Mouse (Mus musculus): ENCODE measurements around the gene Ppara. TPM values are rescaled to one million over a fixed set of nuclear protein-coding genes. Genes with fewer than 3 reads are reported as not detected.
A peak's percentile ranks its signal among the peaks of the same experiment; 100 is the strongest.

The Ppara gene
- polyA plus RNA-seq, 1 experiment from 2014 or later: 5.1 TPM

DNA sequence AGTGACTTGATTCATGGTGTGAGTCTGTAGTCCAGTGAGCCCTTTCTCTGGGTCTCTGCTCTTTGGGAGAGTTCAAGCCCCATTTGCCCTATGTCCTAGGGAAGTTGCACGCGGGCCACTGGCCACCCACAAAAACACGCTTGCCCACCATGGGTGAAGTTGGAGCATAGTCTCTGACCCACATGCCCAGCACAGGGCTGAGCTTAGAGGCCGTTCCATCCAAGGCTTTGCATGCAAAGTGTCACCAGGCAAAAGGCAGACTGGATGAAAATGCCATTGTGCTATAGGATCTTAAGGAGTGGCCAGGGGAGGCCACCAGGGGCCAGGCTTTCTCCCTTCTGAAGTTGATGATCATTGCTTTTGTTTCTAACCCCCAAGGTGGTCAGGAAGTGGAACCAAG lies 30.9 kb upstream of the Ppara start:
- Histone ChIP-seq H3K36me3 (ENCODE audit: insufficient read depth, low read length) (peaks cover 73% of the 10 kb centered on the region), H3K4me2 (replicated peaks; ENCODE audit: low read depth, low read length) (no peak overlapping the region), H3K9ac (replicated peaks; ENCODE audit: low read length) (no peak overlapping the region), H3K9me3 (ENCODE audit: low read length) (no peaks in the 10 kb centered on the region), H3K4me3 (ENCODE audit: low read length) (no peak overlapping the region), H3K27ac (ENCODE audit: low read length) (no peak overlapping the region), H3K4me1 (ENCODE audit: insufficient read depth, low read length) (peaks cover 40% of the 10 kb centered on the region), H3K27me3 (ENCODE audit: insufficient read depth, low read length) (no peaks in the 10 kb centered on the region)
- ATAC-seq (ENCODE audit: low FRiP score, low TSS enrichment): no peak
- 94% methylated on average over 4 of the region's 4 CpGs for WGBS

GRCm38 (mm10) chr15:85704341-85705012 lies 30.3 kb upstream of the Ppara start:
- Histone ChIP-seq H3K4me2 (replicated peaks; ENCODE audit: low read depth, low read length) (no peak overlapping the region), H3K27me3 (ENCODE audit: insufficient read depth, low read length) (no peaks in the 10 kb centered on the region), H3K27ac (ENCODE audit: low read length) (no peak overlapping the region), H3K4me1 (ENCODE audit: insufficient read depth, low read length) (peaks cover 45% of the 10 kb centered on the region), H3K36me3 (ENCODE audit: insufficient read depth, low read length) (peaks cover 68% of the 10 kb centered on the region), H3K9ac (replicated peaks; ENCODE audit: low read length) (no peak overlapping the region), H3K9me3 (ENCODE audit: low read length) (no peaks in the 10 kb centered on the region), H3K4me3 (ENCODE audit: low read length) (no peak overlapping the region)
- no peak for ATAC-seq (ENCODE audit: low FRiP score, low TSS enrichment)
- 89% methylated on average over 8 of the region's 8 CpGs for WGBS

- Histone ChIP-seq H3K4me3 (ENCODE audit: low read length) (no peak overlapping the region), H3K27me3 (ENCODE audit: insufficient read depth, low read length) (no peaks in the 10 kb centered on the region), H3K9me3 (ENCODE audit: low read length) (no peaks in the 10 kb centered on the region), H3K36me3 (ENCODE audit: insufficient read depth, low read length) (peaks cover 62% of the 10 kb centered on the region), H3K9ac (replicated peaks; ENCODE audit: low read length) (no peak overlapping the region), H3K27ac (ENCODE audit: low read length) (peak overlapping the region; percentile 41; the same call in 1 of the 2 replicates), H3K4me2 (replicated peaks; ENCODE audit: low read depth, low read length) (no peak overlapping the region), H3K4me1 (ENCODE audit: insufficient read depth, low read length) (peaks cover 50% of the 10 kb centered on the region)
- no peak for ATAC-seq (ENCODE audit: low FRiP score, low TSS enrichment)
- WGBS: 57% methylated on average over 9 of the region's 9 CpGs
Measured at GRCm38 (mm10) chr15:85705013-85705528, 29.7 kb upstream of the Ppara start.

DNA sequence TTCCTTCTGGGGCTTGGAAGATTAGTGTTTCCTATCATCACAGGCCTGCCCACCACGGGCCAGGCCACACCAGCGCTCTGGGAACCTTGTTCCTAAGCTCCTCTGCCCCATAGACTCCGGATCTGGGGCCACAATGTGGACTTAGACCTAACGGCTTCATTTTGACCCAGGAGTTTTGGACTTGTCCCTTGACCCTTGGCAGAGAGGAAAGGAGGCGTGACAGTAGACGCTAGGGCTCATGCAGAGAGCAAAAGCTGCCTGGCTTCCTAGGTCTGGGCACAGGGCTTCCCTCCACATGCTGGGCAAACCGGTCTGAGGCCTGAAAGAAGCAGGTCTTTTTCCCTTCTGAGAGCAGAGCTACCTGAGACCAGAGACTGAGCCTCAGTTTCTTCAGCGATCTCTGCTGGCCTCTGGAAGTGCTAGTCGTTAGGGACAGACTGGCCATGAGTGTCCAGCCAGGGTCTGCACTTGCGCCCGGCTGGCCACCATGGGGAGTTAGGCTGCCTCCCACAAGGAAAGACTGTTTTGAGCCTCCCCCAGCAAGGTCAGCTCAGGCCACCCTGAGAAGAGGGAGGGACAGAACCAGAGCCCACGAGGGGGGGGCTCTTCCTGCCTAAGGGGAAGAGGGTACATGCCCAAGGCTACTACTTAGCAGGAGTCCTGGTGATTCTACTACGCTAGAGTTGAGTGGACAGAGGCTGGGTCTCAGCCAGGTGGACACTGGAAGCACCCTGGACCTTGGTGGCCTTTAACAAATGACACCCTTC lies 29.0 kb upstream of the Ppara start:
- 52% methylated on average over 13 of the region's 13 CpGs for whole genome bisulfite sequencing
- Histone ChIP-seq H3K9me3 (ENCODE audit: low read length) (no peaks in the 10 kb centered on the region), H3K36me3 (ENCODE audit: insufficient read depth, low read length) (peaks cover 61% of the 10 kb centered on the region)

GRCm38 (mm10) chr15:85706527-85706926 lies 28.3 kb upstream of the Ppara start:
- Histone ChIP-seq H3K9ac (replicated peaks; ENCODE audit: low read length) (no peak overlapping the region), H3K4me3 (ENCODE audit: low read length) (no peak overlapping the region), H3K36me3 (ENCODE audit: insufficient read depth, low read length) (peaks cover 53% of the 10 kb centered on the region), H3K9me3 (ENCODE audit: low read length) (no peaks in the 10 kb centered on the region), H3K4me1 (ENCODE audit: insufficient read depth, low read length) (peaks cover 48% of the 10 kb centered on the region), H3K27ac (ENCODE audit: low read length) (no peak overlapping the region), H3K4me2 (replicated peaks; ENCODE audit: low read depth, low read length) (no peak overlapping the region), H3K27me3 (ENCODE audit: insufficient read depth, low read length) (no peaks in the 10 kb centered on the region)
- 93% methylated on average over 8 of the region's 8 CpGs for WGBS
- ATAC-seq (ENCODE audit: low FRiP score, low TSS enrichment): no peak

More for the DNA sequence above, 29.0 kb upstream of the Ppara start:
- no peak for ATAC-seq (ENCODE audit: low FRiP score, low TSS enrichment)
- no peaks in the 10 kb centered on the region for H3K27me3 ChIP-seq (ENCODE audit: insufficient read depth, low read length)
- no peak overlapping the region for H3K9ac ChIP-seq (replicated peaks; ENCODE audit: low read length)
- H3K4me3 ChIP-seq (ENCODE audit: low read length): no peak overlapping the region
- H3K4me1 ChIP-seq (ENCODE audit: insufficient read depth, low read length): peaks cover 50% of the 10 kb centered on the region
- peak overlapping the region; percentile 41 for H3K27ac ChIP-seq (ENCODE audit: low read length)
- no peak overlapping the region for H3K4me2 ChIP-seq (replicated peaks; ENCODE audit: low read depth, low read length)

GRCm38 (mm10) chr15:85707017-85707416 lies 27.8 kb upstream of the Ppara start:
- 93% methylated on average over 11 of the region's 11 CpGs for WGBS
- Histone ChIP-seq H3K9me3 (ENCODE audit: low read length) (no peaks in the 10 kb centered on the region), H3K4me2 (replicated peaks; ENCODE audit: low read depth, low read length) (no peak overlapping the region), H3K36me3 (ENCODE audit: insufficient read depth, low read length) (peaks cover 48% of the 10 kb centered on the region), H3K4me3 (ENCODE audit: low read length) (no peak overlapping the region), H3K9ac (replicated peaks; ENCODE audit: low read length) (no peak overlapping the region), H3K27me3 (ENCODE audit: insufficient read depth, low read length) (no peaks in the 10 kb centered on the region), H3K4me1 (ENCODE audit: insufficient read depth, low read length) (peaks cover 43% of the 10 kb centered on the region), H3K27ac (ENCODE audit: low read length) (no peak overlapping the region)
- no peak for ATAC-seq (ENCODE audit: low FRiP score, low TSS enrichment)

DNA sequence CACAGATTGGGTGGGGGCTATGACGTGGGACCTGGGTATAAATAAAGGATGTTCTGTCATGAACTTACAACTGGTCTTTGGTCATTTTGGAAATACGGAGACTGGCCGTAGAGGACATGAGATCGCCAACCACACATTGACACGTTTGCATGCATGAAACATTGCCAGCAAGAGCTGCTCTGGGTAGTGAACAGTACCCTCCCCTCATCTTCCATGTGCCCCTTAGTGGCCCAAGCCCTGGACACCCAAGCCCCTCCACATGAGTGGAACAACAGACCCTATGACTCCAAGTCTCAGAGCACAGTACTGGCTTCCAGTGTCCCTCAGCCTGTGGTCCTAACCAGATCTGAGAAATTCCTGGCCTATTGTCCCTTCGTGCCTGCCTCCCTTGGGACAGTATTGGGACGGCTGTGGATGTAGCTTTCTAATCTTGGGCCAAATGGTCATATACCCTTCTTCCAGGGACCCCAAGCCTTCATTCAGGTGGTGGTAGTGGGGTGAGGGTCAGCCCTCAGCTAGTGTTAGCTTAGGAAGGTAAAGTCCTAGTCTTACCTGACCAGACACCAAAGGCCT lies 27.2 kb upstream of the Ppara start:
- Histone ChIP-seq H3K27me3 (ENCODE audit: insufficient read depth, low read length) (no peaks in the 10 kb centered on the region), H3K4me3 (ENCODE audit: low read length) (no peak overlapping the region), H3K27ac (ENCODE audit: low read length) (no peak overlapping the region), H3K4me2 (replicated peaks; ENCODE audit: low read depth, low read length) (no peak overlapping the region), H3K36me3 (ENCODE audit: insufficient read depth, low read length) (peaks cover 44% of the 10 kb centered on the region), H3K9me3 (ENCODE audit: low read length) (no peaks in the 10 kb centered on the region), H3K9ac (replicated peaks; ENCODE audit: low read length) (no peak overlapping the region), H3K4me1 (ENCODE audit: insufficient read depth, low read length) (peaks cover 37% of the 10 kb centered on the region)
- no peak for ATAC-seq (ENCODE audit: low FRiP score, low TSS enrichment)
- WGBS: 85% methylated on average over 7 of the region's 7 CpGs

DNA sequence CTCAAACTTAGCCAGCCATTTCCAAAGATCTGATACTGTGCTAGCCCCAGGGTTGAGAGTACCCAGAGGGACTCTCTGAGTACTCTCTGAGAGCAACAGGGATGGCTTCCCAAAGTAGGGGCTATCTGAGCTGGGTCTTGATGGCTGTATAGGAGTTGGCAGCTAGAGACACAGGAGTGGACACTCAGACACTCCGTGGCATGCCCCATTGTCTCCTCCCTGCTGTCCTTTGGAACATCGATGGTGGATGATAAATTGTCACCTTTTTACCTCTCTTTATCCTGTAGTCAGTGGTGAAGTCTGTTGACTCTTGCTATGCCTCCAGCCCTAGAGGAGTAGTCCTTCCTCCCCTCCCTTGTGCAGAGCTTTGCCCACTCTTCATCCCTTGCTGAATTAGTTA lies 26.6 kb upstream of the Ppara start:
- H3K4me3 ChIP-seq (ENCODE audit: low read length): no peak overlapping the region
- H3K4me1 ChIP-seq (ENCODE audit: insufficient read depth, low read length): peaks cover 33% of the 10 kb centered on the region
- no peak overlapping the region for H3K4me2 ChIP-seq (replicated peaks; ENCODE audit: low read depth, low read length)
- 70% methylated on average over 2 of the region's 2 CpGs for WGBS
- H3K27me3 ChIP-seq (ENCODE audit: insufficient read depth, low read length): no peaks in the 10 kb centered on the region
- no peaks in the 10 kb centered on the region for H3K9me3 ChIP-seq (ENCODE audit: low read length)
- H3K27ac ChIP-seq (ENCODE audit: low read length): no peak overlapping the region
- no peak for ATAC-seq (ENCODE audit: low FRiP score, low TSS enrichment)
- no peak overlapping the region for H3K9ac ChIP-seq (replicated peaks; ENCODE audit: low read length)
- peaks cover 40% of the 10 kb centered on the region for H3K36me3 ChIP-seq (ENCODE audit: insufficient read depth, low read length)

DNA sequence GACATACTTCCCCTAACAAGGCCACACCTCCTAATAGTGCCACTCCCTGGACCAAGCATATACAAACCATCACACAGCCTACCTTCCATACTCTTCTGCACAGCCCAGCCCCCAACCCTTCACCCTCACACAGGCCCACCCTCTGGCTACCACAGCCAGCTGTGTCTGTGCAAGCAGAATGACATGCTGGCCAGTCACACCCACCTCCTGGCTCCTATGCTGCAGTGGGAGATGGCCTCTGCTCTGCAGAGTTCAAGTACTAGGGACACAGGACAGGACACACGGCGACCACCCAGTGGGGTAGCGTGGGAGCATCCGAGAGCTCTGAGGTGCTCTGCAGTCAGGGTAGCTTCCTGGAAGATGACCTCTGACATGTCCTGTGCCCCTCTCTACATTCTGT lies 25.9 kb upstream of the Ppara start:
- Histone ChIP-seq H3K9me3 (ENCODE audit: low read length) (no peaks in the 10 kb centered on the region), H3K27me3 (ENCODE audit: insufficient read depth, low read length) (no peaks in the 10 kb centered on the region), H3K27ac (ENCODE audit: low read length) (no peak overlapping the region), H3K4me1 (ENCODE audit: insufficient read depth, low read length) (peaks cover 27% of the 10 kb centered on the region), H3K4me2 (replicated peaks; ENCODE audit: low read depth, low read length) (no peak overlapping the region), H3K36me3 (ENCODE audit: insufficient read depth, low read length) (peaks cover 36% of the 10 kb centered on the region), H3K9ac (replicated peaks; ENCODE audit: low read length) (no peak overlapping the region), H3K4me3 (ENCODE audit: low read length) (no peak overlapping the region)
- WGBS: 81% methylated on average over 4 of the region's 4 CpGs
- peak; percentile 13 for ATAC-seq (ENCODE audit: low FRiP score, low TSS enrichment)

All from kidney, embryonic 16.5 days (tissue).